Mouse (Mus musculus) liver, embryonic 15.5 days (tissue): Measurements from ENCODE around the gene Rundc1. TPM values are rescaled to one million over a fixed set of nuclear protein-coding genes. Genes with fewer than 3 reads are reported as not detected.
"Not testable (repeated sequence)": the region's sequence is repeated elsewhere in the genome, so short reads cannot be mapped to it uniquely, and the experiment has no call there.

Experiments used
- ATAC-seq: fragments of 200-750 bp; cut with Nextera tagmentation; 2 replicates; pipeline ENCODE4 v1.8.0; 2017; ENCODE audit warnings: moderate number of reproducible peaks, mild to moderate bottlenecking, moderate library complexity; ENCODE audit not compliant: insufficient read depth
- H3K27ac ChIP-seq: fragments of 300-500 bp; sonication (generic); replicated peaks from 2 replicates; pipeline ENCODE4 v1.5.1; 2015; ENCODE audit warnings: mild to moderate bottlenecking, inconsistent platforms
- H3K27me3 ChIP-seq: fragments of 300-500 bp; sonication (generic); 2 replicates; pipeline ENCODE4 v1.6.1; 2015; ENCODE audit warnings: mild to moderate bottlenecking, inconsistent platforms
- H3K36me3 ChIP-seq: fragments of 300-500 bp; sonication (generic); replicated peaks from 2 replicates; pipeline ENCODE4 v1.6.1; 2015; ENCODE audit warnings: moderate library complexity, mild to moderate bottlenecking, inconsistent platforms
- H3K4me1 ChIP-seq: fragments of 300-500 bp; sonication (generic); replicated peaks from 2 replicates; pipeline ENCODE4 v1.6.1; 2015; ENCODE audit warnings: inconsistent platforms
- H3K4me2 ChIP-seq: fragments of 300-500 bp; sonication (generic); 2 replicates; pipeline ENCODE4 v1.6.1; 2015; ENCODE audit warnings: moderate library complexity, mild to moderate bottlenecking, inconsistent platforms
- H3K4me3 ChIP-seq: fragments of 300-500 bp; sonication (generic); replicated peaks from 2 replicates; pipeline ENCODE4 v1.5.1; 2015; ENCODE audit warnings: mild to moderate bottlenecking, inconsistent platforms
- H3K9ac ChIP-seq: fragments of 300-500 bp; sonication (generic); 2 replicates; pipeline ENCODE4 v1.6.1; 2015; ENCODE audit warnings: moderate library complexity, mild to moderate bottlenecking, inconsistent platforms
- H3K9me3 ChIP-seq: fragments of 300-500 bp; sonication (generic); replicated peaks from 2 replicates; pipeline ENCODE4 v1.6.1; 2016; ENCODE audit warnings: inconsistent platforms
- whole genome bisulfite sequencing: fragments of 180-500 bp; shearing (Covaris S2); methylation state at CpG from one replicate; pipeline ENCODE4 v1.1.7; 2015; ENCODE audit warnings: mixed read lengths; ENCODE audit not compliant: insufficient replicate concordance; 5-methylcytosine and 5-hydroxymethylcytosine counted together
- polyA plus RNA-seq: library from polyadenylated mRNA; unstranded; fragments of >200 nt; fragmentation: Nextera tagmentation; extraction: Ambion mirVana; gene quantifications from 2 replicates; pipeline ENCODE4 v1.2.1, GENCODE M21; 2015

The Rundc1 gene
- polyA plus RNA-seq, 1 experiment from 2014 or later = 5.7 TPM

DNA sequence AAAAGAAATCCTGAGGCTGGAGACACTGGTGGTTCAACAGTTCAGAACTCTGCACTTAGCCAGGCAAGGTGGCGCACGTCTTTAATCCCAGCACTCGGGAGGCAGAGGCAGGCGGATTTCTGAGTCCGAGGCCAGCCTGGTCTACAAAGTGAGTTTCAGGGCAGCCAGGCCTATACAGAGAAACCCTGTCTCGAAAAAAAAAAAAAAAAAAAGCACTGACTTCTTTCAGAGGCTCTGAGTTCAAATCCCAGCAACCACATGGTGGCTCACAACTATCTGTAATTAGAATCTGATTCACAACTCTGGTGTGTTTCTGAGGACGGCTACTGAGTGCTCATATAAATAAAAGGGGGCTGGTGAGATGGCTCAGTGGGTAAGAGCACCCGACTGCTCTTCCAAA is 22.0 kb downstream of the Rundc1 start:
- ATAC-seq, H3K27ac ChIP-seq, H3K27me3 ChIP-seq, H3K4me2 ChIP-seq, H3K9me3 ChIP-seq, H3K9ac ChIP-seq, H3K4me3 ChIP-seq: not testable (repeated sequence)
- peaks cover 33% of the 10 kb centered on the region for H3K36me3 ChIP-seq
- H3K4me1 ChIP-seq = peaks cover 61% of the 10 kb centered on the region
- 75% methylated on average over 8 of the region's 8 CpGs for WGBS

DNA sequence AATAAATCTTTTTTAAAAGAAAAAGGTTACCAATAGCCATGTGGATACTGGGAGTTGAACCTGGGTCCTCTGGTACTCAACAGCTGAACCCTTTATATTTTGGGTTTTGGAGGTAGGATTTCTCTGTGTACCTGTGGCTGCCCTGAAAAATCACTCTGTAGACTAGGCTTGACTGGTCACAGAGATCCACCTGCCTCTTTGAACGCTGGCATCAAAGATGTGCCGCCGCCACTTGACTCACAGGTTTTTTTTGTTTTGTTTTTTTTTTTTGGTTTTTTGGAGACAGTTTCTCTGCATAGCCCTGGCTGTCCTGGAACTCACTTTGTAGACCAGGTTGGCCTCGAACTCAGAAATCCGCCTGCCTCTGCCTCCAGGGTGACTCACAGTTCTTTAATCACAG is 22.9 kb downstream of the Rundc1 start:
- H3K27ac ChIP-seq = peak overlapping the region; percentile 93
- peak overlapping the region; percentile 76 for H3K4me2 ChIP-seq
- WGBS = 75% methylated on average over 5 of the region's 5 CpGs
- ATAC-seq = no peak
- no peaks in the 10 kb centered on the region for H3K9me3 ChIP-seq
- H3K36me3 ChIP-seq = peaks cover 33% of the 10 kb centered on the region
- no peaks in the 10 kb centered on the region for H3K27me3 ChIP-seq
- H3K4me1 ChIP-seq = peaks cover 67% of the 10 kb centered on the region
- peak overlapping the region; percentile 75 for H3K4me3 ChIP-seq
- peak overlapping the region; percentile 69; the same call in 1 of the 2 replicates for H3K9ac ChIP-seq

DNA sequence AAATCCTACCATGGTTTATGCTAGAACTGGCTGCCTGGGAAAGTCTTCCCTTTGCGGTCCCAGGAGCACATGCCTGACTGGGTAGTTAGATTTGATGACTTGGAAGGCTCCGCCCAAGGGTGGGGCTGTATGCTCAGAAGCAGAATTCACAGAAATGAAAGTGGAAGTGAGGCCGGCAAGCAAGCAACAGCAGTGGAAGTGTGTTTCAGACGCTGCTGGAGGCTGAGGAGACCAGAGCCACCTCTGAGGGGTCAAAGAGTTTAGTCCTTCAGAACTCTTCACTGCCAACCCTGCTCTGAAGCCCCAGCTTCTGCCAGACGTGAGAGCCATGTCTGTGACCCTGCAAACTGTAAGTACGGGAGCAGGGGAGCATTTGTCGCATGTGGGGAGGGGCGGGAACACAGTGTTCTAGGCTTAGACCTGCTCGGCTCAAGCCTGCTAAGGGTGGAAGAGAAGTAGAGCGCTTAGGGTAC is 23.4 kb downstream of the Rundc1 start, which contains the start of gene Ifi35:
Gene Ifi35, plus strand, starts transcription at position 134 of the 473 bp plus-strand sequence.
- Histone ChIP-seq H3K27ac (peak within 1 kb of the TSS; percentile 93), H3K9me3 (no peaks in the 10 kb centered on the region), H3K27me3 (no peaks in the 10 kb centered on the region), H3K4me3 (peak within 1 kb of the TSS; percentile 75), H3K4me1 (peaks cover 62% of the 10 kb centered on the region), H3K4me2 (peak within 1 kb of the TSS; percentile 76), H3K36me3 (peaks cover 29% of the 10 kb centered on the region), H3K9ac (peak within 1 kb of the TSS; percentile 69)
- ATAC-seq = peak; percentile 85
- WGBS = 5% methylated on average over 10 of the region's 10 CpGs

DNA sequence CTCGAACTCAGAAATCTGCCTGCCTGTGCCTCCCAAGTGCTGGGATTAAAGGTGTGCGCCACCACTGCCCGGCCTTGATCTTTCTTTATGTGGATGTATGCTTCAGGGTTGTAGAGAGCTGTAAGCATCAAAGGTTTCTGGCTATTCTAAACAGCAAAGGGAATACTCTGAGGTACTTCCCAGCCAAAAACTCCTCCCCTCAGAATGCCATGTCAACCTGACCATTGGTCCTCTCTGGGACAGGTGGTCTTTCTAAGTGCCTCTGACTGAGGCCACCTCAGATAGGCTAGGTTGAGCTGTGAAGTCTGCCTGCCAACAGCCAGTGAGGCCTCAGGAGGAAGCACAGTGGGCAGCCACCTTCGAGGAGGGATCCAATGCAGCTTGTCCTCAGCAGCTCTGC is 24.0 kb downstream of the Rundc1 start:
- Histone ChIP-seq H3K9me3 (no peaks in the 10 kb centered on the region), H3K27me3 (no peaks in the 10 kb centered on the region), H3K9ac (peak overlapping the region; percentile 69), H3K4me2 (peak overlapping the region; percentile 76), H3K4me1 (peaks cover 56% of the 10 kb centered on the region), H3K27ac (peak overlapping the region; percentile 93), H3K4me3 (peak overlapping the region; percentile 75), H3K36me3 (peaks cover 23% of the 10 kb centered on the region)
- WGBS = 38% methylated on average over 4 of the region's 4 CpGs
- ATAC-seq = peak; percentile 10; the same call in 1 of the 2 replicates

DNA sequence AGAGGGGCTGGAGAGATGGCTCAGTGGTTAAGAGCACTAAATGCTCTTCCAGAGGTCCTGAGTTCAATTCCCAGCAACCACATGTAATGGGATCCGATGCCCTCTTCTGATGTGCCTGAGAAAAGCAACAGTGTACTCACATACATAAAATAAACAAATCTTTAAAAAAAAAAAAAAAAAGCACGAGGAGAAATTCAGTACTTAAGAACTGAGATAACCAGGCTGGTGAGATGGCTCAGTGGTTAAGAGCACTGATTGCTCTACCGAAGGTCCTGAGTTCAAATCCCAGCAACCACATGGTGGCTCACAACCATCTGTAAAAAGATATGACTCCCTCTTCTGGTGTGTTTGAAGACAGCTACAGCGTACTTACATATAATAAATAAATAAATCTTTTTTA is 24.7 kb downstream of the Rundc1 start:
- not testable (repeated sequence) for H3K9me3 ChIP-seq, H3K27me3 ChIP-seq, H3K9ac ChIP-seq, ATAC-seq
- Histone ChIP-seq H3K27ac (peak overlapping the region; percentile 93), H3K4me1 (peaks cover 52% of the 10 kb centered on the region), H3K4me2 (peak overlapping the region; percentile 76), H3K36me3 (peaks cover 16% of the 10 kb centered on the region), H3K4me3 (peak overlapping the region; percentile 75)
- WGBS = 59% methylated on average over 4 of the region's 4 CpGs

DNA sequence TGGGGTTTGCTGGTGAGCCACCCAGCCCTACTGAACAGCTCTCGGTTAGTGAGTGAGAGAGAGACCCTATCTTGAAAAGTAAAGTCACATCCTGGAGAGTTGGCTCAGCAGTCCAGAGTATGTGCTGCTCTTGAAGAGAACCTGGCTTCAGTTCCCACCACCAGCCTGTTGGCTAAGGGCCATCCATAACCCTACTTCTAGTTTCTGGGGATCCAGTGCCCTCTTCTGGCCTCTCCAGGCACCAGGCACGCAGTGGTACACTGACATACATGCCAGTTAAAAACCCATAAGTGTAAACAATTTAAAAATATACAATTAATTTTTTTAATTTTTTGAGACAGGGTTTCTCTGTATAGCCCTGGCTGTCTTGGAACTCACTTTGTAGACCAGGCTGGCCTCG is 25.5 kb downstream of the Rundc1 start:
- Histone ChIP-seq H3K4me1 (peaks cover 48% of the 10 kb centered on the region), H3K4me3 (no peak overlapping the region), H3K27me3 (no peaks in the 10 kb centered on the region), H3K9ac (no peak overlapping the region), H3K9me3 (no peaks in the 10 kb centered on the region), H3K4me2 (no peak overlapping the region), H3K36me3 (peaks cover 8% of the 10 kb centered on the region), H3K27ac (no peak overlapping the region)
- WGBS = 83% methylated on average over 3 of the region's 3 CpGs
- no peak for ATAC-seq

DNA sequence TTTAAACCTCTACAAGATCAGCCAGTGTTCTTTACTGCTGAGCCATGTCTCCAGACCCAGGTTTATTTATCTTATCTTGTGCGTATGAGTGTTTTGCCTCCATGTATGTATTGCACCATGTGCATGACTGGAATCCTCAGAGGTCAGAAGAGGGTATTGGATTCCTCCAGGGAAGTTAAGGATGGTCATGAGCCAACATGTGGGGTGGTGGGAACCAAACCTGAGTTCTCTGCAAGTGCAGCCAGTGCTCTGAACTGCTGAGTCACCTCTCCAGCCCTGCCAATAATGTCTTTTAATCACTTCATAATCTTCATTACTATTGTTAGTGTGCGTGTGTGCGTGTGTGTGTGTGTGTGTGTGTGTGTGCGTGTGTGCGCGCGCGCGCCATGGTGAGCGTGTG is 26.7 kb downstream of the Rundc1 start:
- no peak overlapping the region for H3K27ac ChIP-seq
- no peak overlapping the region for H3K9ac ChIP-seq
- no peak for ATAC-seq
- H3K36me3 ChIP-seq = peaks cover 3% of the 10 kb centered on the region; the same call in 1 of the 2 replicates
- H3K4me3 ChIP-seq = no peak overlapping the region
- peaks cover 55% of the 10 kb centered on the region for H3K4me1 ChIP-seq
- H3K27me3 ChIP-seq = no peaks in the 10 kb centered on the region
- no peak overlapping the region for H3K4me2 ChIP-seq
- H3K9me3 ChIP-seq = no peaks in the 10 kb centered on the region
- WGBS = 82% methylated on average over 10 of the region's 10 CpGs

DNA sequence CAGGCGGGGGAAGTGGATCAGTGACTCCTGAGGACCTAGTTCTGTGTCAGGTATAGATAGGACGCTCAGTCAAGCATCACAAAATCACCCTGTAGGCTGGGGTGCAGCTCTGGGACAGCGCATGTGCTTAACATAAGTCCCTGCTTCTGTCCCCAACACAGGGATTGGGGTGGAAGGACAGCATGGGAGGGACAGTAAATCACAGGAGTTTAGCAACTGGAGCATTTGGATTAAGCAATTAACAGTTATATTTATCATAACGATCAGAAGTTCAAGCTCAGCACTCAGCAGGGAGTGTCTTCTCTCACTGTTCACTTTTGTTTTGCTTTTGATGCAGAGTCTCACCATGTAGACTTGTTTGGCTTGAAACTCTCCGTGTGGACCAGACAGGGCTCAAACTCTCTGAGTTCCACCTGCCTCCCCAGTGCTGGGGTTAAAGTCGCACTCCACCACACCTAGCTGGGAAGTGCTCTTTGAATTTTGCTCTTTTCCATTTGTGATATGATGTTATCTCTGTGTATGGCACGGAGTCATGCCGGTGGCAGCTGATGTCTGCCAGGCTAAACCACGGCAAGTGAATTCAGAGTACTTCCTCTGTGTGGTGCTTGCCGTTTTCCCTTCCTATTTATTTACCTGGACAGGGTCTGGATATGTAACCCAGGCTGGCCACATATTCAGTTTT is 27.3 kb downstream of the Rundc1 start:
- Histone ChIP-seq H3K4me2 (no peak overlapping the region), H3K4me1 (peaks cover 55% of the 10 kb centered on the region), H3K9ac (no peak overlapping the region), H3K36me3 (peaks cover 9% of the 10 kb centered on the region; the same call in 1 of the 2 replicates), H3K27ac (no peak overlapping the region), H3K27me3 (no peaks in the 10 kb centered on the region), H3K9me3 (no peaks in the 10 kb centered on the region), H3K4me3 (no peak overlapping the region)
- no peak for ATAC-seq
- WGBS = 48% methylated on average over 10 of the region's 10 CpGs

DNA sequence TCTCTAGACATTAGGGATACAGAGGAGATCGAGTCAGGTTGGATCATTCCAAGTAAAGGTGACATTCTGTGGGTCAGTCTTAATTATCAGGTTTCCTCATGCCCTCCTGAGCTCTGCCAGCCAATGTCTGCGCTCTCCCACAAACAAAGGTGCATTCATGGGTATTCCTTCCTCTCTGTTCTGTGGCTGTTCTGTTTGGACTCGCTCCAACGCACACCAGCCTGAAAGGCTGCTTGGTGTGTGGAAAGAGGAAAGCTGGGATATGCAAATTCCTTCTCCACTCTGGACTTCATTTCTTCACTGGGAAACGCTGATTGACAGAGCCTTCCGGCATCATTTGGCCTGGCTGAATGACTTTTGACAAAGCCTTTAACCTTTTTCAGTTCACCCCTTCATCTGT is 29.8 kb downstream of the Rundc1 start:
- Histone ChIP-seq H3K9me3 (no peaks in the 10 kb centered on the region), H3K36me3 (peaks cover 32% of the 10 kb centered on the region), H3K27ac (no peak overlapping the region), H3K4me1 (peaks cover 48% of the 10 kb centered on the region), H3K27me3 (no peaks in the 10 kb centered on the region), H3K9ac (no peak overlapping the region), H3K4me3 (no peak overlapping the region), H3K4me2 (no peak overlapping the region)
- 83% methylated on average over 6 of the region's 6 CpGs for WGBS
- ATAC-seq = no peak

DNA sequence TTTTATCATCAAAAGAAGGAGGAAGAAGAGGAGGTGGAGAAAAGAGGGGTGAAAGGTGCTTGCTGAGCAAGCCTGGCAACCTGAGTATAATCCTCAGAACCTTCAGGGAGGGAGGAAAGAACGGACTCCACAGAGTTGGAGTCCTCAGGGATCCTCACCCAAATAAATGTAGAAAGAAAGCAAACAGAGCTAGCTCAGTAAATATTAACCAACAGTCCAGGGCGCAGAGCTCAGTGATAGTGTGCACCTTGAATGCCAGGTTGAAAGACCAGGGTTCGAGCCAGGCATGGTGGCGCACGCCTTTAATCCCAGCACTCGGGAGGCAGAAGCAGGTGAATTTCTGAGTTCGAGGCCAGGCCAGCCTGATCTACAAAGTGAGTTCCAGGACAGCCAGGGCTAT is 30.7 kb downstream of the Rundc1 start:
- no peaks in the 10 kb centered on the region for H3K27me3 ChIP-seq
- no peak for ATAC-seq
- H3K9me3 ChIP-seq = no peaks in the 10 kb centered on the region
- no peak overlapping the region for H3K4me3 ChIP-seq
- peaks cover 45% of the 10 kb centered on the region for H3K4me1 ChIP-seq
- H3K27ac ChIP-seq = no peak overlapping the region
- H3K9ac ChIP-seq = no peak overlapping the region
- no peak overlapping the region for H3K4me2 ChIP-seq
- peaks cover 41% of the 10 kb centered on the region for H3K36me3 ChIP-seq
- WGBS = 74% methylated on average over 7 of the region's 7 CpGs

DNA sequence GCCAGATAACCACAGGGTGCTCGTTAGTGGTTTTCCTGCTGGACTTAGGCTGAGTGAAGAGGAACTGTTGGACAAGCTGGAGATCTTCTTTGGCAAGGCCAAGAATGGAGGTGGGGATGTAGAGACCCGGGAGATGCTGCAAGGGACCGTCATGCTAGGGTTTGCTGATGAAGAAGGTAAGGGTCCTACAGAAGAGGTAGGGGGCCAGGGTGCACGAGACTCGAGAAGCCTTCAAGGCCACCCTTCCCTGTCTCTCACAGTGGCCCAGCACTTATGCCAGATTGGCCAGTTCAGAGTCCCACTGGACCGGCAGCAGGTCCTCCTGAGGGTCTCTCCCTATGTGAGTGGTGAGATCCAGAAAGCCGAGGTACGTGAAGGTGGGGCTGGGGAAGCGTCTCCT is 32.7 kb downstream of the Rundc1 start:
- 82% methylated on average over 9 of the region's 9 CpGs for WGBS
- Histone ChIP-seq H3K36me3 (peaks cover 46% of the 10 kb centered on the region), H3K4me1 (peaks cover 32% of the 10 kb centered on the region), H3K27me3 (0 out of 2 replicates have a peak, but pooled peaks cover 3% of the 10 kb centered on the region), H3K9me3 (no peaks in the 10 kb centered on the region), H3K4me3 (no peak overlapping the region), H3K27ac (no peak overlapping the region), H3K9ac (no peak overlapping the region), H3K4me2 (no peak overlapping the region)
- no peak for ATAC-seq
